Mouse (Mus musculus) adrenal gland, adult 2 months (tissue): ENCODE measurements around the gene Rab11b. TPM values are rescaled to one million over a fixed set of nuclear protein-coding genes. Genes with fewer than 3 reads are reported as not detected.
"Not testable (repeated sequence)": the region's sequence is repeated elsewhere in the genome, so short reads cannot be mapped to it uniquely, and the experiment has no call there.

Experiments used
- DNase-seq: peaks from one replicate; pipeline ENCODE4 v3.0.0; 2021
- polyA plus RNA-seq: library from polyadenylated mRNA; depleted of rRNA; stranded (reverse); fragments of >200 nt; gene quantifications from 2 replicates; pipeline ENCODE4 v1.2.3, GENCODE M21; 2012
- total RNA-seq, 2 experiments: library from RNA; stranded (reverse); gene quantifications; 2 replicates each; pipeline ENCODE4 v1.2.3; 2021

Gene Rab11b
- total and polyA plus RNA-seq, 3 experiments, result 247 to 543 (median 267) TPM

- DNase-seq, result no peak
Observed at GRCm38 (mm10) chr17:33773426-33773825, 13.1 kb upstream of the Rab11b start.

- no peak for DNase-seq
Observed at GRCm38 (mm10) chr17:33771617-33772016, 11.3 kb upstream of the Rab11b start.

- DNase-seq, result no peak
Observed at GRCm38 (mm10) chr17:33766389-33766788, 6.1 kb upstream of the Rab11b start.

GRCm38 (mm10) chr17:33759767-33760254, 519 bp downstream of the Rab11b start:
- DNase-seq, result peak; percentile 98

GRCm38 (mm10) chr17:33757231-33757630, 3.1 kb downstream of the Rab11b start:
- peak; percentile 72 for DNase-seq

GRCm38 (mm10) chr17:33756108-33756790, 4.1 kb downstream of the Rab11b start:
- peak; percentile 51 for DNase-seq

GRCm38 (mm10) chr17:33755418-33756107, 4.8 kb downstream of the Rab11b start:
- peak; percentile 88 for DNase-seq

GRCm38 (mm10) chr17:33754656-33755055, 5.7 kb downstream of the Rab11b start:
- no peak for DNase-seq

GRCm38 (mm10) chr17:33752297-33752696, 8.0 kb downstream of the Rab11b start:
- no peak for DNase-seq

- DNase-seq, result no peak
Observed at GRCm38 (mm10) chr17:33751181-33751580, 9.1 kb downstream of the Rab11b start.

GRCm38 (mm10) chr17:33749451-33749850, 10.9 kb downstream of the Rab11b start:
- peak; percentile 51 for DNase-seq

- peak; percentile 53 for DNase-seq
Observed at GRCm38 (mm10) chr17:33746011-33746410, 14.3 kb downstream of the Rab11b start.

- no peak for DNase-seq
Observed at GRCm38 (mm10) chr17:33744686-33745384, 15.5 kb downstream of the Rab11b start.

GRCm38 (mm10) chr17:33742420-33742819, 17.9 kb downstream of the Rab11b start:
- no peak for DNase-seq

GRCm38 (mm10) chr17:33733526-33733925, 26.8 kb downstream of the Rab11b start:
- DNase-seq, result not testable (repeated sequence)

GRCm38 (mm10) chr17:33732556-33733083, 27.7 kb downstream of the Rab11b start:
- not testable (repeated sequence) for DNase-seq

- DNase-seq, result no peak
Observed at GRCm38 (mm10) chr17:33729215-33729614, 31.1 kb downstream of the Rab11b start.

- DNase-seq, result no peak
Observed at GRCm38 (mm10) chr17:33728396-33728795, 31.9 kb downstream of the Rab11b start.

- no peak for DNase-seq
Observed at GRCm38 (mm10) chr17:33719736-33720378, 40.5 kb downstream of the Rab11b start.

- DNase-seq, result no peak
Observed at GRCm38 (mm10) chr17:33718944-33719725, 41.2 kb downstream of the Rab11b start.

- peak; percentile 99 for DNase-seq
Observed at GRCm38 (mm10) chr17:33718384-33718881, 41.9 kb downstream of the Rab11b start, which contains the start of gene March2. Gene March2, minus strand, starts transcription at chr17:33718670.
